ENCODE assay signal across 23 mouse cellular contexts in the genomic region with DNA sequence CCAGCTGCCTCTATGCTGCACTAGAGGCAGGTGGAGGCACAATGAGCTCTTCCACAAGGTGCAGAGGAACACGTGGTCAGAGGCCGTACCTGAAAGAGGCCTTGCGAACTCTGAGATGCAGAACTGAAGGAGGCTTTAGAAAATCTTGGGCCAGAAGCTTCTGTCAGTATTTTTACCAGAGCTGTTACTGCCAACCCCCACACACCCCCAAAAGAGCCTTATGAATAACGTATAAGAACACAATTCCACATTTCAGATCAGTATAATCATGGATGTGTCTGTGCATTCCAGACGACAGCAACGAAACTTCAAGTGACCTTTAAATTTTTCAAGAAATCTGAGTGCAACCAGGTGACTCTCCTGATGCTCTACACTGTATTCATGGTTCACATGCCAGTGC.
DNase-seq lines count a peak whose midpoint lies in the region; ATAC-seq and TF ChIP-seq lines count a peak whose summit lies in the region.
"Had no signal": no experiment of that assay in that cellular context is flagged by ENCODE, and none has a peak within 500 bp of the region (broad histone marks: within the 10 kb centered on the region; RNA-seq: fewer than 3 reads in every experiment).

No protein-coding gene starts in this region.

- no peak overlapping the region for H3K9ac ChIP-seq in intestine, postnatal 0 days (ENCODE audit: low read depth, low read length)
- H3K9ac ChIP-seq: forebrain, embryonic 13.5 days; forebrain, postnatal 0 days; hindbrain, embryonic 12.5 days had no signal

- H3K4me3 ChIP-seq in layer of hippocampus, adult 2 months: no peak overlapping the region
- peak overlapping the region; percentile 35 for H3K4me3 ChIP-seq in testis, adult 2 months (ENCODE audit: control insufficient read depth, low read depth, low read length)
- no peak overlapping the region for H3K4me3 ChIP-seq in intestine, postnatal 0 days (ENCODE audit: low read depth, low read length)
- H3K4me3 ChIP-seq: embryonic facial prominence, embryonic 10.5 days; forebrain, embryonic 13.5 days; heart, embryonic 10.5 days; hindbrain, embryonic 12.5 days had no signal

- TF ChIP-seq POLR2A in testis, adult 2 months (IDR thresholded peaks at IDR 0.05; ENCODE audit: control insufficient read depth, low read depth, low read length): no peak

- ATAC-seq in intestine, postnatal 0 days: peak; percentile 9; the same call in 1 of the 2 replicates
- ATAC-seq: activated CD4-positive, CD25-positive, alpha-beta regulatory T cell, adult 4 months; forebrain, embryonic 13.5 days; forebrain, postnatal 0 days; Patski had no signal

- 71% methylated on average over 6 of the region's 6 CpGs for WGBS in intestine, postnatal 0 days

- no peaks in the 10 kb centered on the region for H3K36me3 ChIP-seq in testis, adult 2 months (ENCODE audit: control insufficient read depth, insufficient read depth, low read length)
- H3K36me3 ChIP-seq in intestine, postnatal 0 days (ENCODE audit: control insufficient read depth, insufficient read depth): no peaks in the 10 kb centered on the region
- H3K36me3 ChIP-seq: embryonic facial prominence, embryonic 10.5 days; heart, embryonic 10.5 days; hindbrain, embryonic 12.5 days had no signal

- TF ChIP-seq CTCF in layer of hippocampus, adult 2 months (conservative IDR thresholded peaks at IDR 0.05): no peak
- TF ChIP-seq CTCF in testis, adult 2 months (IDR thresholded peaks at IDR 0.05; ENCODE audit: control insufficient read depth, insufficient read depth, insufficient replicate concordance, low read depth, low read length): no peak
- TF ChIP-seq CTCF in intestine, postnatal 0 days (IDR thresholded peaks at IDR 0.05; ENCODE audit: low read depth): no peak

- H3K9me3 ChIP-seq in intestine, postnatal 0 days (ENCODE audit: control insufficient read depth): no peaks in the 10 kb centered on the region
- H3K9me3 ChIP-seq: embryonic facial prominence, embryonic 10.5 days; forebrain, embryonic 13.5 days; heart, embryonic 10.5 days; hindbrain, embryonic 12.5 days had no signal

- H3K27ac ChIP-seq in layer of hippocampus, adult 2 months: peak overlapping the region; percentile 75
- H3K27ac ChIP-seq in testis, adult 2 months (ENCODE audit: control insufficient read depth, insufficient read depth, low read depth, low read length): no peak overlapping the region
- peak overlapping the region; percentile 17; the same call in 1 of the 2 replicates for H3K27ac ChIP-seq in intestine, postnatal 0 days (ENCODE audit: low read depth, low read length)
- H3K27ac ChIP-seq: embryonic facial prominence, embryonic 10.5 days; forebrain, embryonic 13.5 days; heart, embryonic 10.5 days; hindbrain, embryonic 12.5 days had no signal

- H3K27me3 ChIP-seq in testis, adult 2 months (ENCODE audit: control insufficient read depth, insufficient read depth, low read length): no peaks in the 10 kb centered on the region
- H3K27me3 ChIP-seq in intestine, postnatal 0 days (replicated peaks; ENCODE audit: control insufficient read depth, insufficient read depth, low read length): no peaks in the 10 kb centered on the region
- H3K27me3 ChIP-seq: CH12.LX; hindbrain, embryonic 12.5 days; Patski had no signal

- DNase-seq in layer of hippocampus, adult 2 months (ENCODE audit: low spot score in 2 of 2): no peak
- no peak for DNase-seq in layer of hippocampus, adult 18-20 months (ENCODE audit: low spot score in 2 of 2)
- DNase-seq in testis, postnatal 14 days (ENCODE audit: low spot score): no peak
- no peak for DNase-seq in lung, postnatal 10 days
- DNase-seq in right cerebral cortex, postnatal 14 days: no peak
- DNase-seq: adrenal gland, postnatal 14 days; cerebellum, adult 18-20 months; cerebellum, adult 9-11 months; cerebellum, postnatal 36 days; forebrain, postnatal 0 days; gastrocnemius, postnatal 36 days; heart, adult 18-20 months; heart, postnatal 10 days; heart, postnatal 4 days had no signal

- H3K4me2 ChIP-seq in intestine, postnatal 0 days (replicated peaks; ENCODE audit: low read depth): no peak overlapping the region
- H3K4me2 ChIP-seq: forebrain, embryonic 13.5 days; hindbrain, embryonic 12.5 days had no signal

- H3K4me1 ChIP-seq in testis, adult 2 months (ENCODE audit: control insufficient read depth, insufficient read depth, low read length): no peaks in the 10 kb centered on the region
- H3K4me1 ChIP-seq in intestine, postnatal 0 days (replicated peaks; ENCODE audit: control insufficient read depth, insufficient read depth, low read length): 0 out of 2 replicates have a peak, but pooled peaks cover 2% of the 10 kb centered on the region
